Mouse (Mus musculus) heart, embryonic 10.5 days (tissue): ENCODE data around the gene Cilp. TPM values are rescaled to one million over a fixed set of nuclear protein-coding genes. Genes with fewer than 3 reads are reported as not detected.
A peak's percentile ranks its signal among the peaks of the same experiment; 100 is the strongest.
"Not testable (repeated sequence)": the region's sequence is repeated elsewhere in the genome, so short reads cannot be mapped to it uniquely, and the experiment has no call there.

Source experiments
- DNase-seq: peaks from one replicate; pipeline ENCODE4 v3.0.0-alpha.2; 2017; ENCODE audit warnings: low spot score
- H3K27ac ChIP-seq: fragments of 300-500 bp; sonication (generic); 2 replicates; pipeline ENCODE4 v1.5.1; 2016; ENCODE audit warnings: mild to moderate bottlenecking
- H3K27me3 ChIP-seq: fragments of 300-500 bp; sonication (generic); 2 replicates; pipeline ENCODE4 v1.6.1; 2016; ENCODE audit warnings: mild to moderate bottlenecking; ENCODE audit not compliant: poor library complexity, insufficient read depth, severe bottlenecking
- H3K36me3 ChIP-seq: fragments of 300-500 bp; sonication (generic); 2 replicates; pipeline ENCODE4 v1.6.1; 2016; ENCODE audit warnings: mild to moderate bottlenecking, moderate library complexity
- H3K4me1 ChIP-seq: fragments of 300-500 bp; sonication (generic); 2 replicates; pipeline ENCODE4 v1.6.1; 2016; ENCODE audit warnings: mild to moderate bottlenecking
- H3K4me3 ChIP-seq: fragments of 300-500 bp; sonication (generic); 2 replicates; pipeline ENCODE4 v1.5.1; 2016; ENCODE audit warnings: mild to moderate bottlenecking, moderate library complexity
- H3K9me3 ChIP-seq: fragments of 300-500 bp; sonication (generic); 2 replicates; pipeline ENCODE4 v1.6.1; 2016; ENCODE audit warnings: mild to moderate bottlenecking, moderate library complexity
- WGBS: fragments of 180-500 bp; shearing (Covaris S2); methylation state at CpG from one replicate; pipeline ENCODE4 v1.1.7; 2016; 5-methylcytosine and 5-hydroxymethylcytosine counted together
- polyA plus RNA-seq: library from polyadenylated mRNA; unstranded; fragments of >200 nt; fragmentation: Nextera tagmentation; extraction: Ambion mirVana; gene quantifications from 2 replicates; pipeline ENCODE4 v1.2.1, GENCODE M21; 2016

The Cilp gene
- not detected in 2 replicates for polyA plus RNA-seq

DNA sequence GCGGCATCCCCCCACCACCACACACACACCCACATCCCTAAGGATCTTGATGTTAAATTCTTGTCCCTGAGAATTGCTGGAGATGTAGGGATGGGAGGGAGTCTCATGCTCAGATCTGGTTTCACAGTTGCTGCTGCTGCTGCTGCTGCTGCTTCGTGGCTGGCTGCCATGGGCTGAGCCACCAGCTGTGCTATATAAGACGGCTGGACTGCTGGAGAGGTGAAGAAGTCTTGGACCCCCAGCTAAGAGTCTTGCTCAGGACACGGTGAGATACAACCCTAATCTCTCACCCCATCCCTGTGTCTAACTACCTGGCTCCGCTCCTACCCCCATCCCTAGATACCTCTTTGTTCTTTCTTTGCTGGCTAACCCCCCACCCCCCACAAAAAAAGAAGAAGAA is at the start of gene Cilp:
Cilp (plus strand) TSS at position 222 of the 400 bp plus-strand sequence.
- Histone ChIP-seq H3K4me1 (no peaks in the 10 kb centered on the region), H3K36me3 (no peaks in the 10 kb centered on the region), H3K4me3 (no peak within 1 kb of the TSS), H3K27me3 (peaks cover 11% of the 10 kb centered on the region), H3K27ac (no peak within 1 kb of the TSS), H3K9me3 (no peaks in the 10 kb centered on the region)
- DNase-seq, result no peak
- 53% methylated on average over 5 of the region's 5 CpGs for WGBS

DNA sequence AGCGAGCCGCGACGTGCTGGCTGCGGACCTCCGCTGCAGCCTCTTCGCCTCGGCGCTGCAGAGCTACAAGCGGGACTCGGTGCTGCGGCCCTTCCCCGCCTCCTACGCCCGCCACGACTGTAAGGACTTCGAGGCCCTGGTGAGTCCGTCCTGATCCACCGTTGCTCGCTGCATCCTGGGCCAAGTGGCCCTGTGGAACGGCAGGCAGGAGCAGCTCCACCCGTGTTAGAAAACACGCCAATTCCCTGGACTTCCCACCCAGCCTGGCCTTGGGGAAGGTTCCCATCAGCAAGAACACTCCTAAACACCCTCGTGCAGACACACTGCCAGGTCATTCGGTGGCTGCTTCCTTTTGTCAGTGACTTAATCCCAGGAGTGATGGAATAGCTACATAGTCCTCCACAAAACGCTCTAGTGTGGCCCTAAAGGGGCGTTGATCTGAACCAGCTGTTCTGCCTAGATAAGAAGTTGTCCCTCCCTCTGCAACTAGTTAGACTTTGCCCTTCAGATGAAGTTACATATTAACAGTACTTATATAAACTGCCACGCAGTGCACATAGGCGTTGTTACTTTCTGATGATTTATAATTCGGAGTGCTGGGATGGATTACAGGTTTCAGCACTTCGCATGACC is 49.4 kb upstream of the Cilp start:
- Histone ChIP-seq H3K9me3 (no peaks in the 10 kb centered on the region), H3K4me1 (peaks cover 37% of the 10 kb centered on the region), H3K4me3 (peak overlapping the region; percentile 84), H3K27me3 (no peaks in the 10 kb centered on the region), H3K27ac (peak overlapping the region; percentile 95), H3K36me3 (no peaks in the 10 kb centered on the region)
- 11% methylated on average over 31 of the region's 31 CpGs for WGBS
- peak; percentile 88 for DNase-seq

GRCm38 (mm10) chr9:65216972-65217371 is 48.0 kb upstream of the Cilp start:
- Histone ChIP-seq H3K36me3 (no peaks in the 10 kb centered on the region), H3K9me3 (no peaks in the 10 kb centered on the region), H3K27ac (peak overlapping the region; percentile 59; the same call in 1 of the 2 replicates), H3K4me1 (peaks cover 33% of the 10 kb centered on the region), H3K27me3 (no peaks in the 10 kb centered on the region), H3K4me3 (0 out of 2 replicates have a peak overlapping the region, but pooled peaks have one; percentile 12)
- WGBS, result 54% methylated on average over 8 of the region's 8 CpGs
- DNase-seq, result no peak

GRCm38 (mm10) chr9:65217661-65218060 is 47.3 kb upstream of the Cilp start:
- H3K4me3 ChIP-seq, result no peak overlapping the region
- WGBS, result 51% methylated on average over 6 of the region's 6 CpGs
- DNase-seq, result no peak

DNA sequence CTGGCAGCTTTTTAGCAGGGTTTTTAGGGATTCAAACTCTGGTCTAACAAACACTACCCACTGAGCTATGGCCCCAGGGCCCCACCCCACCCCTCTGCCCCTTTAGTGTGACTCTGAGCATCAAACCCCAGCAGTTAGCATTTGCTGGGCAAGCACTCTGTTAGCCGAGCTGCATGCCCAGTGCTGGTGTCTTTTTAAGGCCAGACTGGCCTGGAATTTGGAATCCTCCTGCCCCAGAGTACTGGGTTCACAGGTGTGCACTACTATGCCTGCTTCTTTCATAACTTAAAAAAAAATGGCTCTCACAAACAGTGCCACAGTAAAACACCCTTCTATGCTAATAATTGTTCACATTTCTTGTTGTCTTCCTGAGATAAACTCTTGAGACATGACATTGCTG is 46.1 kb upstream of the Cilp start:
- Histone ChIP-seq H3K4me3 (no peak overlapping the region), H3K36me3 (no peaks in the 10 kb centered on the region), H3K4me1 (peaks cover 33% of the 10 kb centered on the region), H3K27ac (no peak overlapping the region), H3K9me3 (no peaks in the 10 kb centered on the region), H3K27me3 (no peaks in the 10 kb centered on the region)
- WGBS, result 63% methylated on average over 1 of the region's 1 CpGs
- no peak for DNase-seq

More at GRCm38 (mm10) chr9:65217661-65218060, 47.3 kb upstream of the Cilp start:
- no peaks in the 10 kb centered on the region for H3K27me3 ChIP-seq
- H3K36me3 ChIP-seq, result no peaks in the 10 kb centered on the region
- no peaks in the 10 kb centered on the region for H3K9me3 ChIP-seq
- 0 out of 2 replicates have a peak overlapping the region, but pooled peaks have one; percentile 36 for H3K27ac ChIP-seq
- H3K4me1 ChIP-seq, result peaks cover 33% of the 10 kb centered on the region

GRCm38 (mm10) chr9:65220398-65220797 is 44.6 kb upstream of the Cilp start:
- not testable (repeated sequence) for H3K36me3 ChIP-seq, H3K9me3 ChIP-seq, H3K4me3 ChIP-seq, H3K27ac ChIP-seq, DNase-seq, H3K27me3 ChIP-seq
- H3K4me1 ChIP-seq, result peaks cover 22% of the 10 kb centered on the region
- WGBS, result 45% methylated on average over 3 of the region's 3 CpGs

DNA sequence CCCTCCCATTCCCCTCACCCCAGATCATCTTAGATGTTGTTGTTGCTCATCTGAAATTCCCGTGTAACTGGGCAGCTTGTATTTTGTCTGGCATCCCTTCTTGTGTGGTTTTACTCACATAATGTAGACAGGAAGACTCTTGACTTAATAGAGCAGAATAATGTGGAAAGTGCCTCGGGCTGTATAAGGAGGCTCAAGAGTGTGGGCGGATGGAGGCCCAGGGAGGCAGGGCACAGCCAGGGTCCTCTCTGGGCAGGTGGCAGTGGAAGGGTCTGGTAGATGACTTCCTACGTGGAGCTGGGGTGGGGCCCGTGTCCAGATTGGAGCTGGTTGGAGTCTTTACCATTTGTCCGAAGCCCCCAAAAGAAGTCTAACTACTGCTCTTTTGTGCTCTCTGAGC is 41.1 kb upstream of the Cilp start:
- no peak for DNase-seq
- Histone ChIP-seq H3K9me3 (no peaks in the 10 kb centered on the region), H3K36me3 (0 out of 2 replicates have a peak, but pooled peaks cover 4% of the 10 kb centered on the region), H3K4me1 (no peaks in the 10 kb centered on the region; the same call in 1 of the 2 replicates), H3K4me3 (no peak overlapping the region), H3K27me3 (no peaks in the 10 kb centered on the region), H3K27ac (no peak overlapping the region; the same call in 1 of the 2 replicates)
- WGBS, result 72% methylated on average over 6 of the region's 6 CpGs

DNA sequence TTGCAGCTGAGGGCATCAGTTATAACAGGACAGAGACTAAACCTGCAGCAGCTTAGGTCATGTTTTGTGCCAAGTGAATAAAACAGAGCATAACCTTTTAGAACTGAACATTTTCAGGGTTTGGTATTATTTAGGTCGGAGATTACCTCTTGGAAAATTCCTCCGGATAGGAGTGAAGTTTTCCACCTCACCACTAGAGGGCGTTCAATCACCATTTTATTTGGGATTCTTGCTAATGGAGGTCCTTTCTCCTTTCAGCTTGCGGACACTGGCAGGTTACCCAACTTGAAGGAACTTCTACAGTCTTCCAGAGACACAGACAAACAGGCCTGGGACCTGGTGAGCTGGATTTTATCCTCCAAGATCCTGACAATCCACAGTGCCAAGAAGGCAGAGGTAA is 39.2 kb upstream of the Cilp start:
- Histone ChIP-seq H3K27me3 (no peaks in the 10 kb centered on the region), H3K27ac (no peak overlapping the region), H3K36me3 (peaks cover 10% of the 10 kb centered on the region; the same call in 1 of the 2 replicates), H3K4me1 (peaks cover 2% of the 10 kb centered on the region; the same call in 1 of the 2 replicates), H3K4me3 (no peak overlapping the region), H3K9me3 (no peaks in the 10 kb centered on the region)
- WGBS, result 39% methylated on average over 4 of the region's 4 CpGs
- DNase-seq, result no peak

DNA sequence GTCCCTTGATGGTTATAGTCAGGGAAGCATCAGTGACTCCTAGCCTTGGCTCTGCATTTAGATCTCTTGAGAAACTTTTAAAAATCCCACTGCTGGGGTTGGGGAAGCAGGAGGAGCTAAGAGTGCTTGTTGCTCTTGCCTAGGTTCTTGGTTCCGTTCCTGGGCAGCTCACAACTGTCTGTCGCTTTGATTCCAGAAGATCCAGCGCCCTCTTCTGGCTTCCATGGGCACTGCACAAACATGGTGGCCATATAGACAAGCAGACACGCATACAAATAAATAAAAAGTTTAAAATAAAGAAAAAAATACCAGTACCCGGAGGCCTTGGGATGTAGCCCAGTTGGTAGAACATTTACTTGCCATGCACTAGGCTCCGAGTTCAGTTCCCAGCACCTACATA is 34.7 kb upstream of the Cilp start:
- H3K4me3 ChIP-seq, result no peak overlapping the region
- H3K4me1 ChIP-seq, result peaks cover 13% of the 10 kb centered on the region; the same call in 1 of the 2 replicates
- peaks cover 22% of the 10 kb centered on the region for H3K36me3 ChIP-seq
- no peak for DNase-seq
- H3K27ac ChIP-seq, result no peak overlapping the region
- WGBS, result 70% methylated on average over 6 of the region's 6 CpGs
- no peaks in the 10 kb centered on the region for H3K9me3 ChIP-seq
- H3K27me3 ChIP-seq, result no peaks in the 10 kb centered on the region

DNA sequence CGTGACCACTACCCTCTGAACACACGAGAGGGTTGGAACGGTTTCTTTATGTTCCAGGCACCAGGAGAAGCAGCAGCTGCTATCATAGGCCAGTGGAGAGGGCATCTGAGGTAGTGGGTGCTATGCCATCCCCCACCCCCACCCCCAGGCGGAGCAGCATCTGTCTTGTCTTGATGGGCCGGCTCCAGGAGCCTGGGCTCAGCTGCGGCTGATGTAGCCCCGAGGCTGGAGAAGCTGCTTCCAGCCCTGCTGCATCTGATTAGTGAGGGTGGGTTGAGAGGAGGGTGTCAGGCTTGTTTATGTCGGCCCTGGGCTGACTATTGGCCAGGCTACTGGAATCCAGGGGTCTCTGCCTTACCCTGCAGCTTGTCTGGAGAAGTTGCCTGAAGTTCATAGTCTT is 33.7 kb upstream of the Cilp start:
- Histone ChIP-seq H3K27ac (0 out of 2 replicates have a peak overlapping the region, but pooled peaks have one; percentile 56), H3K27me3 (no peaks in the 10 kb centered on the region), H3K4me3 (no peak overlapping the region), H3K36me3 (peaks cover 23% of the 10 kb centered on the region), H3K4me1 (peaks cover 13% of the 10 kb centered on the region; the same call in 1 of the 2 replicates), H3K9me3 (no peaks in the 10 kb centered on the region)
- WGBS, result 50% methylated on average over 8 of the region's 8 CpGs
- DNase-seq, result no peak

GRCm38 (mm10) chr9:65233243-65233985 is 31.6 kb upstream of the Cilp start:
- 83% methylated on average over 9 of the region's 9 CpGs for WGBS
- DNase-seq, result no peak
- H3K4me3 ChIP-seq, result no peak overlapping the region
- no peaks in the 10 kb centered on the region for H3K9me3 ChIP-seq
- H3K27me3 ChIP-seq, result no peaks in the 10 kb centered on the region
- no peak overlapping the region for H3K27ac ChIP-seq
- H3K4me1 ChIP-seq, result peaks cover 13% of the 10 kb centered on the region; the same call in 1 of the 2 replicates
- H3K36me3 ChIP-seq, result peaks cover 33% of the 10 kb centered on the region

DNA sequence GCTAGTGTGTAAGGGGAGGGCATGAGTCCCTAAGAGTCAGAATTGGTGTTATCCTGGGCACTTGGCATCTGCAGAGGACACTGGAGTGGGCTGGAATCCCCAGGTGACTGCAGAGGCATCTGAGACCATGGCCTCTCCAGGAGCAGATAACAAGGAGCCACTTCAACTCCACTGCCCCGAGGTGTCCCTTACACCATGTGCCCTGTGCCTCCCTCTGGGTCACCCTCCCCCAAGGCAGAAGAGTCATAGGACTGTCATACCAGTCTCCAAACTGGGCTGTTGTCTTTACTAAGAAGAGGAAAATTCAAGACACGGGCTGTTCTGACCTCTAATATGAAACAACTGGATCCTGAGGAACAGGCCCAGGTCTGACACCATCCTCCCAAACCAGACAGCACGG is 30.2 kb upstream of the Cilp start:
- peak; percentile 71 for DNase-seq
- Histone ChIP-seq H3K27me3 (no peaks in the 10 kb centered on the region), H3K9me3 (no peaks in the 10 kb centered on the region), H3K36me3 (peaks cover 38% of the 10 kb centered on the region), H3K4me1 (peaks cover 13% of the 10 kb centered on the region; the same call in 1 of the 2 replicates), H3K27ac (no peak overlapping the region), H3K4me3 (no peak overlapping the region)
- WGBS, result 74% methylated on average over 3 of the region's 3 CpGs

GRCm38 (mm10) chr9:65235601-65236000 is 29.4 kb upstream of the Cilp start:
- Histone ChIP-seq H3K27me3 (no peaks in the 10 kb centered on the region), H3K4me3 (no peak overlapping the region), H3K4me1 (peaks cover 13% of the 10 kb centered on the region; the same call in 1 of the 2 replicates), H3K36me3 (peaks cover 32% of the 10 kb centered on the region), H3K27ac (no peak overlapping the region), H3K9me3 (no peaks in the 10 kb centered on the region)
- WGBS, result 35% methylated on average over 1 of the region's 1 CpGs
- no peak for DNase-seq
